Mouse (Mus musculus): ENCODE data around the gene Spa17. TPM values are rescaled to one million over a fixed set of nuclear protein-coding genes. Genes with fewer than 3 reads are reported as not detected.

Gene Spa17
- total RNA-seq (2021): 1 to 10 TPM; 3.5 to 3.7 TPM
- long read RNA-seq, experiment 1, partial matches to known transcripts: 0 of 5 reads
- long read RNA-seq, experiment 1, other reads (novel, unspliced or antisense): 4 of 5 reads
- long read RNA-seq, experiment 2, partial matches to known transcripts: 2 of 3 reads
- long read RNA-seq, experiment 2, other reads (novel, unspliced or antisense): 0 of 3 reads

GRCm38 (mm10) chr9:37613182-37613910, at the start of gene Spa17:
Spa17 (minus strand) TSS chr9:37613722.
- peak; percentile 94 for DNase-seq

GRCm38 (mm10) chr9:37663210-37663609, 49.7 kb upstream of the Spa17 start:
- no peak for DNase-seq

GRCm38 (mm10) chr9:37659413-37659812, 45.9 kb upstream of the Spa17 start:
- no peak for DNase-seq

GRCm38 (mm10) chr9:37656931-37657481, 43.5 kb upstream of the Spa17 start, which contains the start of gene Tbrg1:
Tbrg1 (minus strand) TSS chr9:37657312.
- DNase-seq: peak; percentile 89

GRCm38 (mm10) chr9:37656439-37656881, 42.9 kb upstream of the Spa17 start:
- DNase-seq: peak; percentile 21

GRCm38 (mm10) chr9:37655961-37656360, 42.4 kb upstream of the Spa17 start:
- DNase-seq: no peak

GRCm38 (mm10) chr9:37653836-37654235, 40.3 kb upstream of the Spa17 start:
- DNase-seq: no peak

- DNase-seq: no peak
Observed at GRCm38 (mm10) chr9:37650639-37651038, 37.1 kb upstream of the Spa17 start.

GRCm38 (mm10) chr9:37646246-37646645, 32.7 kb upstream of the Spa17 start:
- DNase-seq: peak; percentile 37

GRCm38 (mm10) chr9:37638721-37639120, 25.2 kb upstream of the Spa17 start:
- no peak for DNase-seq

GRCm38 (mm10) chr9:37636800-37637542, 23.4 kb upstream of the Spa17 start:
- DNase-seq: peak; percentile 20

GRCm38 (mm10) chr9:37636335-37636734, 22.8 kb upstream of the Spa17 start:
- DNase-seq: peak; percentile 72

GRCm38 (mm10) chr9:37634269-37634668, 20.7 kb upstream of the Spa17 start:
- no peak for DNase-seq

- no peak for DNase-seq
Observed at GRCm38 (mm10) chr9:37632305-37632704, 18.8 kb upstream of the Spa17 start.

- no peak for DNase-seq
Observed at GRCm38 (mm10) chr9:37629941-37630340, 16.4 kb upstream of the Spa17 start.

- DNase-seq: no peak
Observed at GRCm38 (mm10) chr9:37628581-37628980, 15.1 kb upstream of the Spa17 start.

GRCm38 (mm10) chr9:37627263-37627662, 13.7 kb upstream of the Spa17 start:
- no peak for DNase-seq

- DNase-seq: no peak
Observed at GRCm38 (mm10) chr9:37626103-37626567, 12.6 kb upstream of the Spa17 start.

GRCm38 (mm10) chr9:37625641-37626040, 12.1 kb upstream of the Spa17 start:
- peak; percentile 19 for DNase-seq

- DNase-seq: no peak
Observed at GRCm38 (mm10) chr9:37625129-37625528, 11.6 kb upstream of the Spa17 start.

GRCm38 (mm10) chr9:37624502-37624901, 11.0 kb upstream of the Spa17 start:
- DNase-seq: no peak

GRCm38 (mm10) chr9:37623981-37624380, 10.5 kb upstream of the Spa17 start:
- DNase-seq: no peak

- no peak for DNase-seq
Observed at GRCm38 (mm10) chr9:37621290-37621689, 7.8 kb upstream of the Spa17 start.

All from adrenal gland, postnatal 10 days (tissue).